Mouse (Mus musculus) heart, postnatal 0 days (tissue): ENCODE results near the gene Cct3.

Source experiments
- CTCF ChIP-seq: IDR thresholded peaks from 2 replicates; pipeline ENCODE4 v1.5.1; 2016; ENCODE audit warnings: antibody characterized with exemption, control low read depth, low read depth
- EP300 ChIP-seq: IDR thresholded peaks from 2 replicates; pipeline ENCODE4 v1.6.1; 2016; ENCODE audit warnings: antibody characterized with exemption, low read depth

GRCm38 (mm10) chr3:88350732-88351131, 53.8 kb downstream of the Cct3 start:
- no peak for TF ChIP-seq CTCF
- no peak for TF ChIP-seq EP300
